Mouse (Mus musculus) heart, postnatal 14 days (tissue): ENCODE measurements around the gene Lama5. TPM values are rescaled to one million over a fixed set of nuclear protein-coding genes. Genes with fewer than 3 reads are reported as not detected.

ENCODE experiments used
- DNase-seq, 2 experiments: peaks; one replicate each; pipeline ENCODE4 v3.0.0; 2021 to 2022
- intact Hi-C: fragments of 180-260 bp; cut with DNase I; formaldehyde crosslinking; loops from one replicate; pipeline ENCODE4 v1.15.1; 2025
- total RNA-seq, 2 experiments: library from RNA; stranded (reverse); gene quantifications; 2 replicates each; pipeline ENCODE4 v1.2.3; 2021

Gene Lama5
- total RNA-seq, 2 experiments from 2014 or later, result 43.1 to 63.7 TPM

- intact Hi-C loops, result loop anchor here (10.0 kb wide), 1 partner anchor 342 kb away; no protein-coding TSS in a partner anchor
Observed at GRCm38 (mm10) chr2:180256296-180257000, 30.8 kb upstream of the Lama5 start.

GRCm38 (mm10) chr2:180255701-180256100, 30.0 kb upstream of the Lama5 start:
- intact Hi-C loops, result loop anchor here (10.0 kb wide), 1 partner anchor 341 kb away; no protein-coding TSS in a partner anchor
- DNase-seq, result no peak

More at GRCm38 (mm10) chr2:180256296-180257000, 30.8 kb upstream of the Lama5 start:
- DNase-seq, result no peak

GRCm38 (mm10) chr2:180254436-180255209, 29.0 kb upstream of the Lama5 start:
- DNase-seq, result no peak
- intact Hi-C loops, result loop anchor here (10.0 kb wide), 1 partner anchor 340 kb away; no protein-coding TSS in a partner anchor

- DNase-seq, result no peak
- intact Hi-C loops, result loop anchor here (2.0 to 10.0 kb wide), 3 partner anchors 43 to 337 kb away; no protein-coding TSS in a partner anchor
Observed at GRCm38 (mm10) chr2:180251838-180252237, 26.2 kb upstream of the Lama5 start.

- peak; percentile 80 to 89 for DNase-seq
- intact Hi-C loops, result loop anchor here (2.0 to 10.0 kb wide), 3 partner anchors 42 to 336 kb away; no protein-coding TSS in a partner anchor
Observed at GRCm38 (mm10) chr2:180250930-180251611, 25.4 kb upstream of the Lama5 start.

- intact Hi-C loops, result no loop called here
- DNase-seq, result no peak
Observed at GRCm38 (mm10) chr2:180248947-180249660, 23.4 kb upstream of the Lama5 start.

GRCm38 (mm10) chr2:180247916-180248315, 22.3 kb upstream of the Lama5 start:
- no peak for DNase-seq
- intact Hi-C loops, result no loop called here

- intact Hi-C loops, result no loop called here
- DNase-seq, result no peak
Observed at GRCm38 (mm10) chr2:180243108-180243507, 17.4 kb upstream of the Lama5 start.

GRCm38 (mm10) chr2:180238591-180238990, 12.9 kb upstream of the Lama5 start:
- DNase-seq, result no peak
- intact Hi-C loops, result no loop called here

GRCm38 (mm10) chr2:180237601-180238345, 12.1 kb upstream of the Lama5 start:
- intact Hi-C loops, result no loop called here
- no peak for DNase-seq

GRCm38 (mm10) chr2:180236930-180237329, 11.3 kb upstream of the Lama5 start:
- no peak for DNase-seq
- intact Hi-C loops, result no loop called here

GRCm38 (mm10) chr2:180236500-180236899, 10.8 kb upstream of the Lama5 start:
- no peak for DNase-seq
- intact Hi-C loops, result no loop called here

GRCm38 (mm10) chr2:180235788-180236187, 10.1 kb upstream of the Lama5 start:
- intact Hi-C loops, result no loop called here
- DNase-seq, result no peak

GRCm38 (mm10) chr2:180234980-180235379, 9.3 kb upstream of the Lama5 start:
- intact Hi-C loops, result no loop called here
- no peak for DNase-seq

- intact Hi-C loops, result no loop called here
- DNase-seq, result no peak
Observed at GRCm38 (mm10) chr2:180234353-180234752, 8.7 kb upstream of the Lama5 start.

GRCm38 (mm10) chr2:180233101-180233904, 7.6 kb upstream of the Lama5 start:
- intact Hi-C loops, result no loop called here
- DNase-seq, result no peak

- intact Hi-C loops, result no loop called here
- DNase-seq, result no peak
Observed at GRCm38 (mm10) chr2:180230482-180230881, 4.8 kb upstream of the Lama5 start.

- intact Hi-C loops, result no loop called here
- DNase-seq, result no peak
Observed at GRCm38 (mm10) chr2:180229129-180229528, 3.5 kb upstream of the Lama5 start.

GRCm38 (mm10) chr2:180228592-180228991, 2.9 kb upstream of the Lama5 start:
- intact Hi-C loops, result no loop called here
- peak; percentile 53 to 60 for DNase-seq
